Mouse (Mus musculus): ENCODE results near the gene Fli1.

GRCm38 (mm10) chr9:32525787-32526186 lies 16.9 kb downstream of the Fli1 start:
- TF ChIP-seq CTCF (IDR thresholded peaks at IDR 0.05; ENCODE audit: low read depth, low read length) = no peak
- no peak for TF ChIP-seq POLR2A (IDR thresholded peaks at IDR 0.05; ENCODE audit: extremely low read depth, insufficient read depth, low read length)
